Mouse (Mus musculus): ENCODE data around the gene Rab11fip4.

- TF ChIP-seq GATA1 (IDR thresholded peaks at IDR 0.05; ENCODE audit: low read length) (no peak), TAL1 (IDR thresholded peaks at IDR 0.05; ENCODE audit: low read length) (no peak)
Measured at GRCm38 (mm10) chr11:79722811-79723210, 131.8 kb downstream of the Rab11fip4 start.
